Mouse (Mus musculus) hindbrain, postnatal 0 days (tissue): ENCODE results near the gene Emd. TPM values are rescaled to one million over a fixed set of nuclear protein-coding genes. Genes with fewer than 3 reads are reported as not detected.

ENCODE experiments used
- ATAC-seq: fragments of 200-750 bp; cut with Nextera tagmentation; 2 replicates; pipeline ENCODE4 v1.8.0; 2017; ENCODE audit warnings: mild to moderate bottlenecking, moderate TSS enrichment, moderate library complexity
- DNase-seq: peaks from one replicate; pipeline ENCODE4 v3.0.0-alpha.2; 2015; ENCODE audit warnings: low spot score
- H3K27ac ChIP-seq: fragments of 300-500 bp; sonication (generic); 2 replicates; pipeline ENCODE4 v1.5.1; 2014; ENCODE audit warnings: mild to moderate bottlenecking
- H3K27me3 ChIP-seq: fragments of 300-500 bp; sonication (generic); 2 replicates; pipeline ENCODE4 v1.6.1; 2014; ENCODE audit warnings: low read length, mixed read lengths; ENCODE audit not compliant: insufficient read depth
- H3K36me3 ChIP-seq: fragments of 300-500 bp; sonication (generic); 2 replicates; pipeline ENCODE4 v1.6.1; 2014; ENCODE audit warnings: low read length, mixed read lengths; ENCODE audit not compliant: insufficient read depth
- H3K4me1 ChIP-seq: fragments of 300-500 bp; sonication (generic); 2 replicates; pipeline ENCODE4 v1.6.1; 2014; ENCODE audit warnings: antibody characterized with exemption, low read length, mixed read lengths; ENCODE audit not compliant: insufficient read depth
- H3K4me2 ChIP-seq: fragments of 300-500 bp; sonication (generic); 2 replicates; pipeline ENCODE4 v1.6.1; 2014; ENCODE audit warnings: low read depth, mild to moderate bottlenecking, low read length, moderate library complexity, mixed read lengths
- H3K4me3 ChIP-seq: fragments of 300-500 bp; sonication (generic); 2 replicates; pipeline ENCODE4 v1.5.1; 2014; ENCODE audit warnings: low read length
- H3K9ac ChIP-seq: fragments of 300-500 bp; sonication (generic); replicated peaks from 2 replicates; pipeline ENCODE4 v1.6.1; 2014; ENCODE audit warnings: mild to moderate bottlenecking, low read length, moderate library complexity, mixed read lengths
- H3K9me3 ChIP-seq: fragments of 300-500 bp; sonication (generic); 2 replicates; pipeline ENCODE4 v1.6.1; 2016; ENCODE audit warnings: low read length, mixed read lengths
- CTCF ChIP-seq: IDR thresholded peaks from 2 replicates; pipeline ENCODE4 v1.5.1; 2016; ENCODE audit warnings: antibody characterized with exemption, control low read depth, low read depth
- WGBS: fragments of 180-500 bp; shearing (Covaris S2); extraction: QIAGEN DNeasy Blood & Tissue Kit; methylation state at CpG from one replicate; pipeline ENCODE4 v1.1.7; 2014; 5-methylcytosine and 5-hydroxymethylcytosine counted together
- polyA plus RNA-seq: library from polyadenylated mRNA; unstranded; fragments of >200 nt; fragmentation: Nextera tagmentation; extraction: Ambion mirVana; gene quantifications from 2 replicates; pipeline ENCODE4 v1.2.1, GENCODE M21; 2015
- total RNA-seq: library from RNA; depleted of rRNA; stranded (reverse); fragments of >200 nt; gene quantifications from 2 replicates; pipeline ENCODE4 v1.2.3, GENCODE M21; 2014

Emd gene
- total and polyA plus RNA-seq, 2 experiments from 2014 or later, result 18.2 to 55.4 TPM

GRCm38 (mm10) chrX:74248651-74249050, 5.8 kb upstream of the Emd start:
- WGBS, result 15% methylated on average over 3 of the region's 3 CpGs
- H3K4me3 ChIP-seq, result no peak overlapping the region

DNA sequence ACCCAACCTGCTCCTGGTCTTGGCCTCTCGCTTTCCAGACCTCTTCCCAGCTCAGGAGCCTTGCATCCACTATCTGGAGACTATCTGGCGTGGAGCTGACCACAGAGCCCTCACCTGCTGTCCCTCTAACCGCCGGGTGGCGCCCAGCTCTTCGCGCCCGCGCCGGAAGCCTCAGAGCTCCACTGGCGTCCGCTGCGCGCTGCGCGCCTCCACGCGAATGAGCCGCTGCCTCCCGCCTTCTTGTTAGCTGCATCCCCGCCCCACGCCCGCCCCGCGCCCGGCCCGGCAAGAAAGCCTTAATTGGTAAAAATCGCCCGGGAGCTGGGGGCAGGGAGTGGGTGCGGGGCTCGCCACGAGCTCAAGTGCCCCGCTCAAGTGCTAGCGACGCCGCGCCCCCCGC, 4.9 kb upstream of the Emd start, which contains the start of gene Flna:
Flna (minus strand) TSS at position 206 of the 400 bp plus-strand sequence.
- peak; percentile 65 for DNase-seq

More at GRCm38 (mm10) chrX:74248651-74249050, 5.8 kb upstream of the Emd start:
- H3K36me3 ChIP-seq, result no peaks in the 10 kb centered on the region
- H3K4me1 ChIP-seq, result no peaks in the 10 kb centered on the region
- H3K27ac ChIP-seq, result peak overlapping the region; percentile 48; the same call in 1 of the 2 replicates
- no peak overlapping the region for H3K9ac ChIP-seq
- DNase-seq (peak; percentile 75), ATAC-seq (0 out of 2 replicates have a peak, but pooled peaks have one; percentile 17)
- no peaks in the 10 kb centered on the region for H3K9me3 ChIP-seq
- H3K27me3 ChIP-seq, result no peaks in the 10 kb centered on the region
- peak overlapping the region; percentile 58; the same call in 1 of the 2 replicates for H3K4me2 ChIP-seq
- peak; percentile 72 for TF ChIP-seq CTCF

GRCm38 (mm10) chrX:74254888-74255565, 540 bp downstream of the Emd start:
- WGBS, result 37% methylated on average over 31 of the region's 31 CpGs
- Histone ChIP-seq H3K27me3 (no peaks in the 10 kb centered on the region), H3K27ac (peak overlapping the region; percentile 91), H3K9ac (peak overlapping the region; percentile 70), H3K4me3 (peak overlapping the region; percentile 47), H3K36me3 (0 out of 2 replicates have a peak, but pooled peaks cover 7% of the 10 kb centered on the region), H3K9me3 (no peaks in the 10 kb centered on the region), H3K4me1 (no peaks in the 10 kb centered on the region), H3K4me2 (peak overlapping the region; percentile 64)
- DNase-seq, result no peak
- ATAC-seq, result peak; percentile 13
- TF ChIP-seq CTCF, result no peak

More for the DNA sequence above, 4.9 kb upstream of the Emd start, which contains the start of gene Flna:
- peak within 1 kb of the TSS; percentile 41 for H3K9ac ChIP-seq
- TF ChIP-seq CTCF, result peak; percentile 45
- no peaks in the 10 kb centered on the region for H3K27me3 ChIP-seq
- no peaks in the 10 kb centered on the region for H3K36me3 ChIP-seq
- H3K4me1 ChIP-seq, result no peaks in the 10 kb centered on the region
- H3K4me3 ChIP-seq, result peak within 1 kb of the TSS; percentile 38
- ATAC-seq, result no peak
- 34% methylated on average over 38 of the region's 38 CpGs for WGBS
- H3K4me2 ChIP-seq, result peak within 1 kb of the TSS; percentile 58
- no peaks in the 10 kb centered on the region for H3K9me3 ChIP-seq
- H3K27ac ChIP-seq, result peak within 1 kb of the TSS; percentile 48; the same call in 1 of the 2 replicates

- Histone ChIP-seq H3K4me1 (no peaks in the 10 kb centered on the region), H3K4me3 (no peak overlapping the region), H3K9me3 (no peaks in the 10 kb centered on the region), H3K27ac (no peak overlapping the region), H3K4me2 (no peak overlapping the region), H3K36me3 (0 out of 2 replicates have a peak, but pooled peaks cover 7% of the 10 kb centered on the region), H3K9ac (no peak overlapping the region), H3K27me3 (no peaks in the 10 kb centered on the region)
- DNase-seq (no peak), ATAC-seq (no peak)
- 93% methylated on average over 3 of the region's 3 CpGs for WGBS
- TF ChIP-seq CTCF, result no peak
Measured at GRCm38 (mm10) chrX:74257746-74258145, 3.3 kb downstream of the Emd start.

DNA sequence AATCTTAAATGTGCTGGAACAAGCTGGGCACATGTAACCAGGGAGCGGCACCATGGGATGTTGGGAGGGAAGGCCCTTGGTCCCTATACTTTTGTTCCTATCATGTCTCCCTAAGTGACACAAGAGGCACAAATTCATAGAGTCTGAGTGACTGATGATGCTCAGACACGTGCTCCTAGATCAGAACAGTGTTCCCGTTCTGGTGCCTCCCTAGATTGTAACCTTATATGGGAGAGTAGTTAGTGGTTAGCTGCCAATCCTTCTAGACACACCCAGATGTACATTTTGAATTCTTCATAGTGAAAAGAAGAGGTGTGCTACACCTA, 15.2 kb downstream of the Emd start:
- WGBS, result 24% methylated on average over 3 of the region's 3 CpGs
- Histone ChIP-seq H3K4me3 (peak overlapping the region; percentile 53), H3K27me3 (no peaks in the 10 kb centered on the region), H3K27ac (peak overlapping the region; percentile 91), H3K4me2 (peak overlapping the region; percentile 56), H3K9ac (peak overlapping the region; percentile 50; the same call in 1 of the 2 replicates), H3K9me3 (no peaks in the 10 kb centered on the region), H3K36me3 (no peaks in the 10 kb centered on the region), H3K4me1 (no peaks in the 10 kb centered on the region)
- no peak for DNase-seq
- TF ChIP-seq CTCF, result no peak
- peak; percentile 56 for ATAC-seq

GRCm38 (mm10) chrX:74270062-74270901, 15.8 kb downstream of the Emd start, which contains the start of gene Rpl10:
Gene Rpl10, plus strand, starts transcription at chrX:74270812.
- TF ChIP-seq CTCF, result peak; percentile 54
- DNase-seq, result peak; percentile 95
- Histone ChIP-seq H3K27me3 (no peaks in the 10 kb centered on the region), H3K27ac (peak within 1 kb of the TSS; percentile 91), H3K9ac (peak within 1 kb of the TSS; percentile 63), H3K4me1 (no peaks in the 10 kb centered on the region), H3K4me3 (peak within 1 kb of the TSS; percentile 53), H3K9me3 (no peaks in the 10 kb centered on the region), H3K4me2 (peak within 1 kb of the TSS; percentile 57), H3K36me3 (no peaks in the 10 kb centered on the region)
- ATAC-seq, result peak; percentile 95
- 31% methylated on average over 42 of the region's 42 CpGs for WGBS
